Mouse (Mus musculus): ENCODE results near the gene Arglu1.

The Arglu1 gene

DNA sequence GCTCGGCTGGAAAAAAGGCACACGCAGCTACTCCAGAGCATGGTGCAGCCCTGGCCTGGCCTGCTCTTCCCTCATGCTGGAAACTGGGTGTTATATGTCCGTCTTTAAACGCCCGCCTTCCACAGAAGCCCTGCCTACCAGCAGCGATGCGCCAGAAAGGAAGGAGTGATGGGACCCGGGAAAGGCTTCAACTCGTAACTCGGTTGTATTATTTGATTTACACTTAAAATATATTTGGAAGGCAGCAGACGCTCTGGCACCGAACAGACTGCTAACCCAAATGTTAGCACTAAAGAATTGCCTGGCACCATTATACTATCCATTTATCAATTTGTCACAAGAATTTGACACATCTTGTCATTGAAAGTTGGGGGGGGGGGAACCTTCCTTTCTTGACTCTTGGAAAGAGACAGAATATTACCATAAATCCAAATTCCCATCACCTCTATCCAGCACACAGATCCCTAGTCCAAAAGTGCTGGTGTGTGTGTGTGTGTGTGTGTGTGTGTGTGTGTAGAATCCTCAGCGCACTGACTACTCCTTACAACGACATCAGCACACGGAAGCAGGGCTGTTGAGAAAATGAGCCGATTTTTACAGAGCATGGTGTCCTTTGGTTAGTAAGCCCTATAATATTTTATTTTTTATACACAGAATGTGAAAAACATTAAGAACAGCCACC is 68.9 kb downstream of the Arglu1 start:
- no peak for DNase-seq

DNA sequence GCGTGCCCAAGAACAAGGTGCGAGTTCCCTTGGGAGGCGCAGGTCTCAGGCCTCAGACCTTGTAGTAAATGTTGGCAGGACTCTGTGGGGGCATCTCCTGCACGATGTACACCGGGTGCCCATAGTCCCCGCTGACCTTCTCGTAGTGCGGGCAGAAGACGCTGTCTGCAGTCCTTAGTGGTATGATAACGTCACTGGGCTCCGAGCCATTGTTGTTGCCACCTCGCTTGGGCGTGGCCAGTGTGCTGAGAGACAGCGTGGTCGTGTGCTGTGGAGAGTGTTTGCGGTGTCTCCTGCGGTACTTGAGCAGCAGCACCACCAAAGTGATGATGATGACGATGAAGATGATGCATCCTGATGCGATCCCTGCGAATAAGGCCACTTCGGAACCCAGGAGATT is 69.8 kb downstream of the Arglu1 start:
- DNase-seq = no peak

DNA sequence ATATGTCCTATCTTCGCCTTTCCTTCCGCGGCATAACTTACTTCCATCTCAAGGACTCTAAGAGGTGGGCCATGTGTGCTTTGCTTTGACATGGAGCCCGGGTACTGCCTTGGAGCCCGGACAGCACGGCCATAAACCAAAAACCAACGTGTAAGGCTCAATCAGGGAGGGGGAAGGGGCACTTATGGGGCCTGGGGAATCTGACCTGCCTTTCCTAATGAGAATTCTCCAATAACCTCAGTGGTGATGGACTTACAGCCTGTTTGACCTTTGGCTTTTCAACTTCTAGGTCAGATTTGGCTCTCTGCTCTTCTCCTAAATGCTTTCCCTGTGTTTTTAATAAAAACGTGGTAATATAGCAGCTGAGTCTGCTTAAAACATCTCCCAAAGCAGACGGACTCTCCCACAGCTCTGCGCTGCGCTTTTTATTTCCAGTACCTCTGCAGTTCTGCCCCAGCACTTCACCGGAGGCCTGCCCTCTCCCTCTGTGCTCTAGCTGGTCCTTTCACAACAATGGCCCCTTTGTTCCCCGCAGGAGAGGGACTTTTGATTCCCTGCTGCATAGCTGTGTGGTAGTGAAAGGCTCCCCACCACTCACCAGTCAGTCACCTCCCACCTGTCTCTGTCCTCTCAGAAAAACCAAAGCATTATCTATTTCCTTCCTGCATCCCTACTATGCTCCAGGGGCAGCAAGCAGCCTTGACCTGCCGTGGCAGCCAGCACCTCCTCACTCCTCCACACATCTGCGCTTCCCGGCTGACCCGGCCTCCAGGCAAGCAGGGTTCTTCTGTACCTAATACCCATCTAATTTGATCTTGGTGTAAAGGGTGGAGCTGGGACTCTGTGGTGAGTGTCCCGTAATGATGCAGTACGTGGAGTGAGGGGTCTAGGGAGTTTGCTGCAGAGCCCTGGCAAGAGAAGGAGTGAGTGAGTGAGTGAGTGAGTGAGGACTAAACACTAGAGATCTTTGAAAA is 70.8 kb downstream of the Arglu1 start:
- DNase-seq = no peak

All from kidney, postnatal 14 days (tissue).